Mouse (Mus musculus) midbrain, embryonic 11.5 days (tissue): ENCODE measurements at regions not wholly inside any gene's neighbourhood (a gene's known extent, or its start where the extent isn't known, plus 50 kb on each side); places are given as distances from the start of the nearest gene placed in this dataset.

Source experiments
- ATAC-seq: fragments of 200-750 bp; cut with Nextera tagmentation; 2 replicates; pipeline ENCODE4 v1.8.0; 2017; ENCODE audit warnings: moderate TSS enrichment, moderate library complexity; ENCODE audit not compliant: low FRiP score
- DNase-seq: peaks from one replicate; pipeline ENCODE4 v3.0.0; 2015; ENCODE audit warnings: low spot score; ENCODE audit errors: missing footprints
- H3K27ac ChIP-seq: fragments of 300-500 bp; sonication (generic); 2 replicates; pipeline ENCODE4 v1.5.1; 2014; ENCODE audit warnings: low read depth, low read length
- H3K27me3 ChIP-seq: fragments of 300-500 bp; sonication (generic); 2 replicates; pipeline ENCODE4 v1.6.1; 2014; ENCODE audit warnings: mild to moderate bottlenecking, low read length, moderate library complexity, mixed read lengths; ENCODE audit not compliant: control insufficient read depth, insufficient read depth
- H3K36me3 ChIP-seq: fragments of 300-500 bp; sonication (generic); 2 replicates; pipeline ENCODE4 v1.6.1; 2014; ENCODE audit warnings: mild to moderate bottlenecking, low read length, moderate library complexity, mixed read lengths; ENCODE audit not compliant: control insufficient read depth, insufficient read depth
- H3K4me1 ChIP-seq: fragments of 300-500 bp; sonication (generic); 2 replicates; pipeline ENCODE4 v1.6.1; 2014; ENCODE audit warnings: low read length; ENCODE audit not compliant: control insufficient read depth, insufficient read depth
- H3K4me2 ChIP-seq: fragments of 300-500 bp; sonication (generic); 2 replicates; pipeline ENCODE4 v1.6.1; 2014; ENCODE audit warnings: mild to moderate bottlenecking, moderate library complexity
- H3K4me3 ChIP-seq: fragments of 300-500 bp; sonication (generic); 2 replicates; pipeline ENCODE4 v1.5.1; 2014; ENCODE audit warnings: low read depth, low read length
- H3K9ac ChIP-seq: fragments of 300-500 bp; sonication (generic); 2 replicates; pipeline ENCODE4 v1.6.1; 2014; ENCODE audit warnings: low read length
- H3K9me3 ChIP-seq: fragments of 300-500 bp; sonication (generic); 2 replicates; pipeline ENCODE4 v1.6.1; 2016; ENCODE audit warnings: low read length; ENCODE audit not compliant: control insufficient read depth
- WGBS: fragments of 180-500 bp; shearing (Covaris S2); extraction: QIAGEN DNeasy Blood & Tissue Kit; methylation state at CpG from one replicate; pipeline ENCODE4 v1.1.7; 2014; 5-methylcytosine and 5-hydroxymethylcytosine counted together

DNA sequence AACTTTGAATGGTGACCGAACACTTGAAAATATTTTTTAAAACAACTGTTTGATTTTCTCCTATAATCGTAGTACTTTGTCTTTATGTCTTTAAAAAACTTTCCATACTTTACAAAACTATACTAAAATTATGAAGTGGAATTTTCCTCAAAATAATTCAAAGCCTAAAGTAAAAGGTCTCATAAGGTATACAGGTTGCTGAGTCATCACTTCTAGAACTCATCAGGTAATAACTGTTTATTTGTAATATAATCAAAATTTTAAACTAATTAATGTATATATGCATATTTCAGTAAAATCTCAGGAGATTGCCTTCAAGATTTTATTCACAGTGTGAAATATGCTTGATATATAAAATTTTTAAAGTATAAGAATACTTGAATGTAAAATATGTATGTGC is 52.3 kb upstream of the Dio2 start:
- H3K36me3 ChIP-seq, result no peaks in the 10 kb centered on the region
- ATAC-seq (no peak), DNase-seq (no peak)
- no peaks in the 10 kb centered on the region for H3K9me3 ChIP-seq
- H3K4me2 ChIP-seq, result no peak overlapping the region
- H3K4me1 ChIP-seq, result no peaks in the 10 kb centered on the region
- 94% methylated on average over 2 of the region's 2 CpGs for WGBS
- no peak overlapping the region for H3K4me3 ChIP-seq
- no peak overlapping the region for H3K9ac ChIP-seq
- H3K27me3 ChIP-seq, result no peaks in the 10 kb centered on the region
- no peak overlapping the region for H3K27ac ChIP-seq
